Mouse (Mus musculus): ENCODE results near the gene Zfp280d.
"Not testable (repeated sequence)": the region's sequence is repeated elsewhere in the genome, so short reads cannot be mapped to it uniquely, and the experiment has no call there.

Zfp280d gene

GRCm38 (mm10) chr9:72374074-72374473 is 99.4 kb downstream of the Zfp280d start:
- no peak for DNase-seq (ENCODE audit: low spot score in 2 of 2)

- DNase-seq (ENCODE audit: low spot score in 2 of 2): no peak
Measured at GRCm38 (mm10) chr9:72374996-72375395, 100.3 kb downstream of the Zfp280d start.

- no peak for DNase-seq (ENCODE audit: low spot score in 2 of 2)
Measured at GRCm38 (mm10) chr9:72375639-72376038, 101.0 kb downstream of the Zfp280d start.

GRCm38 (mm10) chr9:72385786-72386185 is 111.1 kb downstream of the Zfp280d start:
- no peak for DNase-seq (ENCODE audit: low spot score in 2 of 2)

- DNase-seq (ENCODE audit: low spot score in 2 of 2): no peak
Measured at GRCm38 (mm10) chr9:72388934-72389333, 114.3 kb downstream of the Zfp280d start.

- no peak for DNase-seq (ENCODE audit: low spot score in 2 of 2)
Measured at GRCm38 (mm10) chr9:72389431-72390002, 114.9 kb downstream of the Zfp280d start.

GRCm38 (mm10) chr9:72390321-72391077 is 115.8 kb downstream of the Zfp280d start:
- no peak for DNase-seq (ENCODE audit: low spot score in 2 of 2)

GRCm38 (mm10) chr9:72392686-72393085 is 118.0 kb downstream of the Zfp280d start:
- no peak for DNase-seq (ENCODE audit: low spot score in 2 of 2)

- no peak for DNase-seq (ENCODE audit: low spot score in 2 of 2)
Measured at GRCm38 (mm10) chr9:72393238-72393637, 118.6 kb downstream of the Zfp280d start.

GRCm38 (mm10) chr9:72393869-72394341 is 119.2 kb downstream of the Zfp280d start:
- no peak for DNase-seq (ENCODE audit: low spot score in 2 of 2)

- no peak for DNase-seq (ENCODE audit: low spot score in 2 of 2)
Measured at GRCm38 (mm10) chr9:72400121-72400520, 125.5 kb downstream of the Zfp280d start.

GRCm38 (mm10) chr9:72401769-72402168 is 127.1 kb downstream of the Zfp280d start:
- DNase-seq (ENCODE audit: low spot score in 2 of 2): not testable (repeated sequence)

GRCm38 (mm10) chr9:72403421-72403820 is 128.8 kb downstream of the Zfp280d start:
- no peak for DNase-seq (ENCODE audit: low spot score in 2 of 2)

- DNase-seq (ENCODE audit: low spot score in 2 of 2): no peak
Measured at GRCm38 (mm10) chr9:72404446-72404845, 129.8 kb downstream of the Zfp280d start.

GRCm38 (mm10) chr9:72404934-72405333 is 130.3 kb downstream of the Zfp280d start:
- no peak for DNase-seq (ENCODE audit: low spot score in 2 of 2)

- no peak for DNase-seq (ENCODE audit: low spot score in 2 of 2)
Measured at GRCm38 (mm10) chr9:72405882-72406638, 131.4 kb downstream of the Zfp280d start.

GRCm38 (mm10) chr9:72408131-72408586 is 133.5 kb downstream of the Zfp280d start:
- peak; percentile 32 to 63 for DNase-seq (ENCODE audit: low spot score in 2 of 2)

- no peak for DNase-seq (ENCODE audit: low spot score in 2 of 2)
Measured at GRCm38 (mm10) chr9:72409381-72410225, 134.9 kb downstream of the Zfp280d start.

GRCm38 (mm10) chr9:72411746-72412145 is 137.1 kb downstream of the Zfp280d start:
- DNase-seq (ENCODE audit: low spot score in 2 of 2): no peak

All from heart, adult 9 months (tissue).